Mouse (Mus musculus) brain, embryonic 14.5 days (tissue): ENCODE measurements at regions not wholly inside any gene's neighbourhood (a gene's known extent, or its start where the extent isn't known, plus 50 kb on each side); places are given as distances from the start of the nearest gene placed in this dataset.

Source experiments
- DNase-seq: peaks from one replicate; pipeline ENCODE4 v3.0.0-alpha.2; 2011; ENCODE audit warnings: low read depth
- CTCF ChIP-seq: fragments of 200-500 bp; IDR thresholded peaks from 2 replicates; pipeline ENCODE4 v1.5.1; 2012; ENCODE audit warnings: inconsistent platforms, mild to moderate bottlenecking, moderate library complexity, borderline replicate concordance; ENCODE audit not compliant: insufficient read depth, insufficient read length; ENCODE audit errors: extremely low read depth
- POLR2A ChIP-seq: fragments of 200-500 bp; IDR thresholded peaks from 2 replicates; pipeline ENCODE4 v1.6.1; 2012; ENCODE audit warnings: mild to moderate bottlenecking, inconsistent platforms, borderline replicate concordance; ENCODE audit not compliant: poor library complexity, insufficient read depth, insufficient read length, severe bottlenecking; ENCODE audit errors: extremely low read depth

- TF ChIP-seq POLR2A = no peak
- TF ChIP-seq CTCF = no peak
- no peak for DNase-seq
Measured at GRCm38 (mm10) chr7:68603711-68604110, 145.3 kb downstream of the Arrdc4 start.

- DNase-seq = no peak
- TF ChIP-seq CTCF (no peak), POLR2A (no peak)
Measured at GRCm38 (mm10) chr7:68602003-68602402, 147.0 kb downstream of the Arrdc4 start.

- TF ChIP-seq CTCF (no peak), POLR2A (no peak)
- no peak for DNase-seq
Measured at GRCm38 (mm10) chr7:68594017-68594386, 155.0 kb downstream of the Arrdc4 start.

- DNase-seq = peak; percentile 81
- no peak for TF ChIP-seq POLR2A
- no peak for TF ChIP-seq CTCF
Measured at GRCm38 (mm10) chr7:68593344-68594016, 155.6 kb downstream of the Arrdc4 start.

- DNase-seq = peak; percentile 49
- TF ChIP-seq POLR2A (no peak), CTCF (no peak)
Measured at GRCm38 (mm10) chr7:68582540-68583325, 166.3 kb downstream of the Arrdc4 start.

GRCm38 (mm10) chr7:68580650-68581049, 168.4 kb downstream of the Arrdc4 start:
- peak; percentile 55 for DNase-seq
- TF ChIP-seq POLR2A = no peak
- TF ChIP-seq CTCF = peak; percentile 72; the same call in 1 of the 2 replicates

GRCm38 (mm10) chr7:68579666-68580065, 169.4 kb downstream of the Arrdc4 start:
- DNase-seq = peak; percentile 95
- TF ChIP-seq POLR2A (no peak), CTCF (peak; percentile 98)

GRCm38 (mm10) chr7:68579216-68579615, 169.8 kb downstream of the Arrdc4 start:
- no peak for TF ChIP-seq POLR2A
- no peak for TF ChIP-seq CTCF
- no peak for DNase-seq

- DNase-seq = no peak
- no peak for TF ChIP-seq CTCF
- TF ChIP-seq POLR2A = no peak
Measured at GRCm38 (mm10) chr7:68571315-68571714, 177.7 kb downstream of the Arrdc4 start.

GRCm38 (mm10) chr7:68568127-68568510, 180.9 kb downstream of the Arrdc4 start:
- DNase-seq = no peak
- TF ChIP-seq CTCF = no peak
- TF ChIP-seq POLR2A = no peak

- peak; percentile 11 for DNase-seq
- TF ChIP-seq CTCF (no peak), POLR2A (no peak)
Measured at GRCm38 (mm10) chr7:68567452-68568126, 181.5 kb downstream of the Arrdc4 start.

GRCm38 (mm10) chr7:68559440-68560343, 189.3 kb downstream of the Arrdc4 start:
- DNase-seq = peak; percentile 72

More at GRCm38 (mm10) chr7:68559440-68560343, 189.3 kb downstream of the Arrdc4 start:
- TF ChIP-seq CTCF = no peak
- TF ChIP-seq POLR2A = no peak
